Mouse (Mus musculus): ENCODE results near the gene Tjp2.

Gene Tjp2

DNA sequence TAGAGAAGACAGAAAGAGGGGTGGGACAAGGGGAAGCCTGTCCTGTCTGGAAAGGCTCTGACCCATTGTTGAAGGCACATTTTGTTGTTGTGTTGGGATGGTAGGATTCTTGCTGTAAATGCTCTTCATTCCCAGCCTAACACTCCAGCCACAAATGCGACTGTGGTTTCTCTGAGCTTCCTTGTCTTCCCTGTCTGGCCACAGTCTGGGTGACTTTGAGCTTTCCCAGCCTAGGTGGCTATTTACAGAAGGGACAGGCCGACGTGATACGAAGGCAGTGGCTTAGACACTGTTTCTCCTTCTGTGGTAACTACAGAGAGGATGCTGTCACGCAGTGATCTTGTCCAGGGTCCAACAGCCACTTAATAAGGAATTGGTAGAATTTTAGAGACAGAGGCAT, 166.8 kb downstream of the Tjp2 start:
- in situ Hi-C loops (cut with MboI): no loop called here

DNA sequence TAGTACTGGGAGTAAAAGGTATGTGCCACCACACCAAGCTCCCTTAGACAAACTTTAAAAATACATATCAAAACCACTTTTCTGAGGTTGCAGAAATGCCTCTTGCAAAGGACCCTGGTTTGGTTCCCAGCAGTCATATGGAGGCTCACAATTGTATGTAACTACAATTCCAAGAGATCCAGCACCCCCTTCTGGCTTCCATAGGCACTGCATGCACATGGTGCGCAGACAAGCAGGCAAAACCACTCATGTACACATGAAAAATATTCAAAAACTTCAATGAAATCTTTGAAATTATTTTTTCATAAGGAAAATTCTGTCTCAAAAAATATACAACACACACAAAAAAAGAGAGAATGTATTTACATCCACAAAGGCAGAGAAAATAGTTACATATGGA, 167.9 kb downstream of the Tjp2 start:
- in situ Hi-C loops (cut with MboI): no loop called here

DNA sequence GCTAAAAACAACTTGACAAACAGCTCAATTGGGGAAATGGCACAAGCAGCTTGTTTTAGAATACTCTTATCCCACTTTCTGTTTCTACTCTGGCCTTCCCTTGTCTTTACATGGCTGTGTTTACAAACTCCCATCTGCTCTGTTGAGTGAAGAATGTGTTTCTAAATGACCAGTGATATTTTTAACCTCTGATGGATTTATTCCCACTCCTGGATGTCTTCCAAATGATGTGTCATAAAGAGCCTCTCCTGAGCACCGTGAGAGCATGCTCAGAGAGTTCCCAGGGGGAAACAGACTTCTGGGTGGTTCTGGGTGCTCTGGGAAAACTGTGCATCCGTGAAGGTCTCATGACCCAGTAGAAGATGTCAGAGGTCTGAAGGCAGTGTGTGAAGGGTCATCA, 169.9 kb downstream of the Tjp2 start:
- in situ Hi-C loops (cut with MboI): no loop called here

DNA sequence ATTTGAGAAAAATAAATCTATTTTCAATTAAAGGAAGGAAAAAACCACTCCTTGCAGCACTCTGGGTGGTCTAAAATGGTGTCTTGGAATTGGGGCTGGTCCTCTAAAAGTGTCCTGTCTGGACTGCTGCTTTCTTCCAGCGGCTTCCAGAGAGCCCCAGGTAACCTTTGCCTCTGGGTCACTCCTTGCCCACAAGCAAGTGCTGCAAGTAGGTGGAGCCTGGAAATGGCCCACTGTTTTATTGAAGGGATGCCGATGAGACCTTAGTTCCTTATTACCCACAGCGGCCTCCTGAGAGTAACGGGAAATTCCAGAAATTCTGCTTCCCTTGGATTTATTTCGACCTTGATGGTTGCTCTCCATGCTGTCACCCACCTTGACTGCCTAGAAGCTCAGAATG, 170.6 kb downstream of the Tjp2 start:
- in situ Hi-C loops (cut with MboI): no loop called here

DNA sequence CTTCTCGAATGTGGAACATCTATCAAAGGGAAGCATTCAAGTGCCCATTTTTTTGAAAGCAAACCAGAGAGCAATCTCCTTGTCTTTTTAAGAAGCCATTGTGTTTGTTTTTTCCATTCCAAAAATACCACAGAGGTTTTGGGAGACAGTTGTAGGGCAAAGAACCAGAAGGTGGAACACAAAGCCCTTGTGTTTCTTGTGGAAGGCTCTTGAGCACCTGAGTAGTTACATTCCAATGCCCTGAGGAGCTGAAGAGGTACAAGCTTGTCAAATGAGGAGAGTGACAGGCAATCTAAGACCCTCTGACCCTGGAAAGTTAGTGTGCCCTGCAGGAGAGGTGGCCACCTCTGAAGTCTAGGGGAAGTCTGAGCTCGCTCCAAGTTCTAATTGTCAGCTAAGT, 174.3 kb downstream of the Tjp2 start:
- in situ Hi-C loops (cut with MboI): no loop called here

DNA sequence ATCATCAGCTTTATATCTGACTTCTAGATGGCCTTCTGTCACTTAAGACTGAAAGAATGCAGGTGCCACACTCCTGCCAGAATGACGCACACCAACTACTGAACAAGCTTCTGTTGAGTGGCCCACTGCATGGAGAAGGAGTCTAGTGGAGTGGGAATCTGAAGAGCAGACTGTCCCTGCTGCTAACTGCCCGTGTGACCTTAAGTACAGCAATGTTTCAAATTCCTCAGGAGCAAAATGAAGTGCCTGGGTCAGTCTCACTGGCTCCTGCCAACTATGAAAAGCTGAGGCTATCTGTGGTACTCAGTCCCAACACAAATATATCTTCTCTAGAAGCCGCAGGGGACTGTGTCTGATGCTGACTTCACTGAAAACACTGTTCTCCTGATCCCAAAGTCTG, 175.5 kb downstream of the Tjp2 start:
- in situ Hi-C loops (cut with MboI): no loop called here

DNA sequence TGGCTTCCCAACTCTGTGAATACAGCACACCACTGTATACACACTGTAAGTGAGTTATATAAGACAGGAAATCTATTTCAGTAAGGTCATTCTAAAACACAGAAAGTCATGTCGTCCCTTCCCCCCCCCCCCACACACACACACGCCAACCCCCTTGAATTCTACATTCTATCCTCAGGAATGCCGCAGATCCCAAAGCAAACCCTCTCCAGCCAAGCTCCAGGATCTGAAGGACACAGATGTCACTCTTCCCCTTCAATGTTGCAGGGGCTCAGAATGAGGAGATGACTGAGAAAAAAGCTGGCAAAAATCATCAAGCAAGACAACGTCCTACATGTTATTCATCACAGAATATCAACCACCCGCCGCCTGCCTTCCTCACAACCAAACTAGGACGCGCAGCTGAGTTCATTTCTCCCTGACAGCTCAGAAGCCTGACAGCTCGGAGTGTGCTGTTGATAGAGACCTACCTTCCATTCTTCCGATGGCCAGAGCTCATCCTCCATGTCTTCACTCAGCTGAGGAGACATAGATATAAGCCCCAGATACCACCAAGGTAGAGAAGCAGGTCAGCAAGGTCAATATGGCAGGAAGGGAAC, 178.3 kb downstream of the Tjp2 start:
- in situ Hi-C loops (cut with MboI): no loop called here
